ENCODE assay signal across 16 mouse cellular contexts in the genomic region with DNA sequence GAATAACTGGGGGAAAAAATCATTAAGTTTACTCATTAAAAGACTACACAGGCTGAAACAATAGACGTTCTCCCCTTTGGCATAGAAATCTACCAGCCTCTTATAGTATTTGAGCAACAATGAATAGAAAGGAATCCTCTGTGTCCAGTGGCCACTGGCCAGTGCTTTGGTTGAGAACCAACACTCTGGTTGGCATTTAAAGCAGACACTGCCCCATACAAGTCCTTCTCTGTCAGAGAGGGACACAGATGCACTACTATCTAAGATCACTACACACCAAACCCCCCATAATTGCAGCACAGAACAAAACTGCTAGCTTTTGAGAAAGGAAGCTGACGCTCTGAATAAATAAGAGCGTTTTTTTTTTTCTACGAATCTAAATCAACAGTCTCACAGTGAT.
A peak's percentile ranks its signal among the peaks of the same experiment; 100 is the strongest.
DNase-seq lines count a peak whose midpoint lies in the region; ATAC-seq lines count a peak whose summit lies in the region.
"Had no signal": no experiment of that assay in that cellular context is flagged by ENCODE, and none has a peak within 500 bp of the region (broad histone marks: within the 10 kb centered on the region; RNA-seq: fewer than 3 reads in every experiment).

No protein-coding gene starts in this region.

- 71% methylated on average over 4 of the region's 4 CpGs for WGBS in hindbrain, embryonic 15.5 days
- WGBS in hindbrain, embryonic 13.5 days = 64% methylated on average over 4 of the region's 4 CpGs

- no peaks in the 10 kb centered on the region for H3K27me3 ChIP-seq in hindbrain, embryonic 15.5 days
- H3K27me3 ChIP-seq in hindbrain, embryonic 13.5 days = no peaks in the 10 kb centered on the region
- H3K27me3 ChIP-seq: limb, embryonic 13.5 days; Patski had no signal

- no peak overlapping the region for H3K4me3 ChIP-seq in hindbrain, embryonic 15.5 days
- H3K4me3 ChIP-seq in hindbrain, embryonic 13.5 days = no peak overlapping the region
- H3K4me3 ChIP-seq: heart, embryonic 10.5 days; limb, embryonic 13.5 days; midbrain, embryonic 10.5 days had no signal

- H3K27ac ChIP-seq in hindbrain, embryonic 15.5 days (replicated peaks) = 0 out of 2 replicates have a peak overlapping the region, but pooled peaks have one; percentile 16
- H3K27ac ChIP-seq in hindbrain, embryonic 13.5 days = no peak overlapping the region
- H3K27ac ChIP-seq: heart, embryonic 10.5 days; limb, embryonic 13.5 days; midbrain, embryonic 10.5 days had no signal

- H3K4me1 ChIP-seq in hindbrain, embryonic 15.5 days (replicated peaks) = peaks cover 21% of the 10 kb centered on the region
- peaks cover 20% of the 10 kb centered on the region for H3K4me1 ChIP-seq in hindbrain, embryonic 13.5 days (replicated peaks)

- no peaks in the 10 kb centered on the region for H3K36me3 ChIP-seq in hindbrain, embryonic 15.5 days
- no peaks in the 10 kb centered on the region for H3K36me3 ChIP-seq in hindbrain, embryonic 13.5 days
- H3K36me3 ChIP-seq: heart, embryonic 10.5 days; limb, embryonic 13.5 days; midbrain, embryonic 10.5 days had no signal

- no peaks in the 10 kb centered on the region for H3K9me3 ChIP-seq in hindbrain, embryonic 15.5 days
- no peaks in the 10 kb centered on the region for H3K9me3 ChIP-seq in hindbrain, embryonic 13.5 days
- H3K9me3 ChIP-seq: heart, embryonic 10.5 days; limb, embryonic 13.5 days; midbrain, embryonic 10.5 days had no signal

- H3K4me2 ChIP-seq in hindbrain, embryonic 15.5 days = no peak overlapping the region
- no peak overlapping the region for H3K4me2 ChIP-seq in hindbrain, embryonic 13.5 days
- H3K4me2 ChIP-seq: limb, embryonic 13.5 days had no signal

- DNase-seq in cerebellum, adult 9-10 months = peak; percentile 26
- DNase-seq in cerebellum, postnatal 36 days = no peak
- peak; percentile 12 to 36 for DNase-seq in right cerebral cortex, postnatal 36 days (ENCODE audit: low spot score in 2 of 2)
- no peak for DNase-seq in right cerebral cortex, postnatal 14 days
- DNase-seq in kidney, postnatal 10 days = no peak
- no peak for DNase-seq in gastrocnemius, postnatal 4 days (ENCODE audit: low spot score in 2 of 2)
- DNase-seq: heart, postnatal 4 days; kidney, adult 18-20 months; spleen, adult 18-20 months; thymus, postnatal 4 days had no signal

- 0 out of 2 replicates have a peak, but pooled peaks have one; percentile 32 for ATAC-seq in hindbrain, embryonic 15.5 days (ENCODE audit: low FRiP score, low read depth)
- no peak for ATAC-seq in hindbrain, embryonic 13.5 days (ENCODE audit: low FRiP score)
- ATAC-seq: Patski had no signal

- H3K9ac ChIP-seq in hindbrain, embryonic 15.5 days = no peak overlapping the region
- H3K9ac ChIP-seq in hindbrain, embryonic 13.5 days = no peak overlapping the region
- H3K9ac ChIP-seq: limb, embryonic 13.5 days had no signal

Comparison
In these comparisons a context has a peak if more than half of its experiments do, and no peak if none do; other contexts are left out.
1. DNase-seq: peak in cerebellum, adult 9-10 months (single experiment) and right cerebral cortex, postnatal 36 days (2 of 2); none in cerebellum, postnatal 36 days (0 of 2), right cerebral cortex, postnatal 14 days (single experiment), kidney, postnatal 10 days (single experiment) and gastrocnemius, postnatal 4 days (0 of 2).